Mouse (Mus musculus): ENCODE measurements around the gene Cyth1.

Gene Cyth1

GRCm38 (mm10) chr11:118152964-118153363 is 95.4 kb downstream of the Cyth1 start:
- DNase-seq (ENCODE audit: low spot score), result no peak

DNA sequence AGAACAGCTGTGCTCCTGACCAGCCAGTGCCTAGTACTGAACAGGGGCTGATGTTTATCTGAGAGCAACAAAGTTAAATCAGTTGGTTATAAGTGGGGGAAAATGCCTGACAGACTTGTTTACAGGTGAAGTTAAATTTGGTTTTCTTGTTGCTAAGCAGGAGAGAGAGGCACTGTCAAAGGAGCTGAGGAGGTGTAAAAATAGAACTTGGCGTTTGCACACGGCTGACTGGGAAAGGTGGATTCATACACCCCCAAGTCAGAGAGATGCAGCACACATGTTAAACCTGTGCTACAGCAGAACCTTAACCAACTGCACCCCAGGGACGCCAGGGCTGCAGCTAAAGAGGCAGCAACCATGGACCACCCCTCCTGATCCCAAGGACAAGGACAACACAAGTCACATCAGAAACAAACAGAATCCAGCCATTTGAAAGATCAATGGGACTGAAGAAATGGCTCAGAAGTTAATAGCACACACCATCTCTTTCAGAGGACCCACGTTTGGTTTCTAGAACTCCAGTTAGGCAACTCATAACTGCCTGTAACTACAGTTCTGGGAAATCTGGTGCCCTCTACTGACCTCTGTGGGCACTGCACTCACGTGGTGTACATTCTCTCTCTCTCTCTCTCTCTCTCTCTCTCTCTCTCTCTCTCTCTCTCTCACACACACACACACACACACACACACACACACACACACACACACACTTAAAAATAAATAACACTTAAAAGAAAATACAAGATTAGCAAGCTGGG is 96.8 kb downstream of the Cyth1 start:
- DNase-seq (ENCODE audit: low spot score), result no peak

DNA sequence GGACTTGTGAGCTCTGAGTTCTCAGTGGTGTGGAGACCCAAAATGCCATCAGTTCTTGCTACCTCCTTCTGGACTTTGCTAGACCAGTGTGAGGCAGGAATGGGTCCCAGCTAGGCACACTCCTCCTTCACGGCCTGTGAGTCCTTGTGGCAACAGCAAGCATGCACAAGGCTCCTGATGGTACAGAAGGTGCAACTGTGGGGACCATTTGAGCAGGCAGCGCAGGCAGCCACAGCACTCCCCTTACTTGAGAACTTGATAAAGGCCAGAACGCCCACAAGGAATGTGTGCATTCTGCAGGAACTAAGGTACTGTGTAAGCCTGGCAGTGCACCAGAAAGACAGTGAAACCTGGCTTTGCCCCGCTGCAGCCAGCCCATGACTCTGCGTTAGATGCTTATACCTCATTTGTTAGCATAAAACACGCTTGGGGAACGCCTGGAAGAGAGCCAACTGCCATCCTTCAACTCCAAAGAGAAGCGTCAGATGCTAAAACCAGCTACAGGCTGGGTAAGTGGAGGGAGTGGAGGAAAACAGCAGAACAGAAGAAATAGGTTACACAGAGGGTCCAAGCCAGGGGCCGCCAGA is 98.2 kb downstream of the Cyth1 start:
- no peak for DNase-seq (ENCODE audit: low spot score)

DNA sequence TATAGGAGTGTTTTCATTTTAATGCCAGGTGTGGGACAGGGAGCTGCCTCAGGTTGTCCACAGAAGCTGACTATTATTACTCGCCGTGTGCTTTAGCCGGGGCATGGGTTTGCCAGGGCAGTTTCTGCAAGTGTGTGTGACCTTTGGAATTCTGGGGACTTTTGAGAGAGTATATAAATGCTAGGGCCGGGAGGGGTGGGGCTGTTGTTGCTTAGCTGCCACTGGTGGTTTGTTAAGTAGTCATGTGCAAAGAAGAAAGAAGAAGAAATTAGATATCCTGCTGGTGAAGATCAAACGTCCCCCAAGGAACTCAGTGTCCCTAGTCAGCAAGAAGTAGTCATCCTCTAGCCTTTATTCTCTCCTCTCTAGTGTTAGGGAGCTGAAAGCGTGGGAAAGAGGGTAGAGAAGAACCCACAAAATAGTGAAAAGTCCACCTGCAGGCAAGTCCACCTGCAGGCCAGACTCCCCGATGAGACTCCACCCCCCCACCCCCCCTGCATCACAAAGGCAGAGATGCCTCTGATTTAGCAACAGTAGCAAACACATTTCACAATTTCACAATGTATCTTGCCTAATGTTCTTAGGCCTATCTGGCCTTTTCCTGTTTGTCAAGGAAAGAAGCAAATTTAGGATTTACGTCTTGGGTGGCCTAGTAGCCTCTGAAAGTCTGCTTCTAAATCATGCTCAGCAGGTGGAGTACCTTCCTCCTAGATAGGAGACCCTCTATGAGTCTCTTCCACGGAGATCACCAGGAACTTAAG is 100.3 kb downstream of the Cyth1 start:
- DNase-seq (ENCODE audit: low spot score), result no peak

DNA sequence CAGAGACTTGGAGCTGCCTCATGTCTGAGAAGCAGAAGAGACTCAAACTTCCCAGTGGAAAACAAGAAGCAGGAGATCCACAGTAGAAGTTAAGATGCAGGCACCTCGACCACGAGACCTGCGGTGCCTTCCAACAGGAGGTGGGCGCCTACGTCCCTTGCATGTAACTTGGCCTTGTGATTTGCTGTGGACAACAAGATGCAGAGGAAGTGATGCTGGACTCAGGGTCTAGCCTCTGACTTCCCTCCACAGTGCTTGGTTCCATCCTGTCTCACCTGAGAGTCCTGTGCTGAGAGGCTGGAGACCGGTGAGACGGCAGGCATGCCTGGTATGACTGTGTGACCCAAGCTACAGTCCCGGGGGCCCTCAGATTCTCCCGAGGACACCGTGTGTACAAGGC is 101.9 kb downstream of the Cyth1 start:
- DNase-seq (ENCODE audit: low spot score), result peak; percentile 9

GRCm38 (mm10) chr11:118145771-118146351 is 102.5 kb downstream of the Cyth1 start:
- peak; percentile 64 for DNase-seq (ENCODE audit: low spot score)

- DNase-seq (ENCODE audit: low spot score), result no peak
Observed at GRCm38 (mm10) chr11:118145092-118145491, 103.3 kb downstream of the Cyth1 start.

DNA sequence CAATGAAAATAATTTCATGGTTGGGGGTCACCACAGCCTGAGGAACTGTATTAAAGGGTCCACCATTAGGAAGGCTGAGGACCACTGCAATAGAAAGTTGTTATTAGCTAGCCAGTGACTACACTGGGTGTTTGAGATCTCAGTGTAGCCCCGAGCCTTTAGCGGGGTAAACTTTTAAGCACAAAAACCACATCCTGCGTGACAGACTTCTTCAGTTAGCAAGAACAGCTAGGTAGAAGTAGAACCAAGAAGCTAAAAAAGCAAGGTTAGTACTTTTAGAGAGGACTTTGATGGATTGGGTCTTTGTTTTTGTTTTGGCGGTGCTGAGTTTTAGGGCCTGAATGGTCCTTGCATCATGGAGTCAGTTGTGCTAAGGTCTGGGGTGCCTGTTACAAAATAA is 104.7 kb downstream of the Cyth1 start:
- DNase-seq (ENCODE audit: low spot score), result no peak

DNA sequence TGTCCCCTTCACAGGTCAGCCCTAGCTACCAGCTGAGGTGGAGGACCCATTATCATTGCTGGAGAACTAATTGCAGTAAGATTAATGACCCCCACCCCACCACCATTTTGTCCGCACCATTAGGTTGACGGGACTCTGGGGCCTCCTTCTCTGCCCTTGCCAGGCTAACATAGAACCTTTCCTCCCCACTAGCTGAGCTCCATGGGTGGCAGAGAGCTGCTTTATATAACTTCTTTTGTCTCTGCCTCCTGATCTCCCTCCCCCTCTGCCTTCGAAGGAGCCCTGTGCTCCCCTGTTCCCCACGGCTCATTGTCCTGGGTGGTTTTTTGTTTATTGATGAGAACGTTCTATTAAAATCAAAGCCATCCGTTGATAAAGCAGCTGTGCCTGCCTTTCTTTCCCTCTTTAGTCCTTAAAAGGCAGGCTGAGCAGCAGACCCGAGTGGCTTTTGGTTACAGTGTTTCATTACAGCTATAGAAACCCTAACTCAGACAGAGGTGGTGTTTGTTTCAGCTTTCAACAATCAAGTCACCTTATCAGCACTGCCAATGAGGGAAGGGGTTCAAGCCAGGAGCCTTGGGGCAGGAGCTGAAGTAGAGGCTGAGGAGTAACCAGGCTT is 105.7 kb downstream of the Cyth1 start:
- no peak for DNase-seq (ENCODE audit: low spot score)

GRCm38 (mm10) chr11:118140771-118141565 is 107.4 kb downstream of the Cyth1 start:
- no peak for DNase-seq (ENCODE audit: low spot score)

DNA sequence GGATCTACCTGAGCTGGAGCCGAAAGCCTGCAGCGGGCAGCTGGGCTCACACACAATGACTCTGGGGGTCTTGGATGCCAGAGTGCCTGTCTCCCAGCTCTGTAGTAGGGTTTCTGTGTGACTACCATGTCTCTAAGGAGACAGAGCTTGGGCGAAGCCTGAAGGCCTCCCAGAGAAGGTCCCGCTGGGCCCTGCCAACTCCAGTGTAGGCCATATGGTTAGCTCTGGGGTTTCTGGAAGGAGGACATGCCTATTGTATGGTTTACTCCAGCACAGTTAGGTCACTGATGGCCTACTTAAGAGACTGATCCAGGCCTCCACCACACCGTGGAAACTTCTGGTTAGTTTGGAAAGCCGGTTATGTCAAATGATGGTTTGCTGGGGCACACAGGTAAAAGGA is 110.0 kb downstream of the Cyth1 start:
- no peak for DNase-seq (ENCODE audit: low spot score)

DNA sequence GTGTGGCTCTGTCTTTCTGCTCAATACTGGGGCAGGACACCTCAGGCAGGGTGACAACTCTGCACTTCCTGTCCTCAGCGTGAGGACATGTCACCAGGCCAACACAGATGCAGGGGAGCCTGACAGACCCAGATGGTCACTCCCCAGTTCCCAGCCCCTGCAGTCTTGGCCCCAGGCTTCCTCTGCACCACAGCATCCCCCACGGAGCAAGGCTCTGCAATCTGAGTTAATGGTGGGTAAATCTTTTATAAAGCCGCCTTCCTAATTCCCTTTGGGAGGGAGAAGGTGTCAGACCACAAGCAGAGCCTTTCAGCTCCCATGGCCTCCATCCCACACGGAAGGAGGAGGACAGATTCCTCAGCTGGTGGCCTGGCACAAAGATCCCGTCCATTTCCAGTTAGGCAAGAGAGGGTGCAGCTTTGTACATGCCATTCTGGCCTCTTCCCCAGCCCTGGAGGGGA is 112.2 kb downstream of the Cyth1 start:
- DNase-seq (ENCODE audit: low spot score), result no peak

DNA sequence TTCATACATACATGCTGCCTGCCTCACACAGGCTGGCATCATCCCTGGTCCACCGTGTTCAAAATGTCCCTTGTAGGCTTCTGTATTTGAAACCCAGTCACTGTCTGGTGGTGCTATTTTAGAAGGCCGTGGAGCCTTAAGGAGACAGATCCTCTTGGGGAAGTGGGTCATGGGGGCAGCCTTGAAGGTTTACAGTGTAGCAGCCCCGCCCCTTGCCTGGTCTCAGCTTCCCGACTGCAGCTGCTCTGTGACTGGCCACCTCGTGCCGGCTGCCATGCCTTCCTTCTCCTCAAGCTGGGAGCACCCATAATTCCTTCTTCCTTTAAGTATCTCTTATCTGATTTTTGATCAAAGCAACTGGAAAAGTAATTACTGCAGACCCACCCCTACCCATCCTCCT is 113.1 kb downstream of the Cyth1 start:
- DNase-seq (ENCODE audit: low spot score), result no peak

DNA sequence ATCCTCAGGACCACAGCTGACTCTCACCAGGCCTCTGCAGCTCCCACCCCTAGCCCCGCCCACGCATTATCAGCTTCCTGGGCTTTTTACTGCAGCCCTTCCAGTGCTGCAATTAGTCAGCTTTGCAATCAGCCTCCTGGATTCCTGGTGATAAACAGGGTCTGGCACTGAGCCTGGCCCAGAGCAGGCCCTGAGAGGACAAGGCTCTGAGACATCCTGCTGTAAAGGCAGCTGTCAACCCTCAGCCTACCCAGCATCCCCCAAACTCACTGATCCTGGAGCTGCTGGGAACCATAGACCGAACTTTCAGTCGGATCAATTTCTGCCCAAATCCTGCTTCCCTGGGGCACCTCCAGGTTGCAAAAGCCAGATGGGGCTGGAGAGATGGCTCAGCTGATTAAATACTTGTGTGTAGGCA is 114.6 kb downstream of the Cyth1 start:
- no peak for DNase-seq (ENCODE audit: low spot score)

DNA sequence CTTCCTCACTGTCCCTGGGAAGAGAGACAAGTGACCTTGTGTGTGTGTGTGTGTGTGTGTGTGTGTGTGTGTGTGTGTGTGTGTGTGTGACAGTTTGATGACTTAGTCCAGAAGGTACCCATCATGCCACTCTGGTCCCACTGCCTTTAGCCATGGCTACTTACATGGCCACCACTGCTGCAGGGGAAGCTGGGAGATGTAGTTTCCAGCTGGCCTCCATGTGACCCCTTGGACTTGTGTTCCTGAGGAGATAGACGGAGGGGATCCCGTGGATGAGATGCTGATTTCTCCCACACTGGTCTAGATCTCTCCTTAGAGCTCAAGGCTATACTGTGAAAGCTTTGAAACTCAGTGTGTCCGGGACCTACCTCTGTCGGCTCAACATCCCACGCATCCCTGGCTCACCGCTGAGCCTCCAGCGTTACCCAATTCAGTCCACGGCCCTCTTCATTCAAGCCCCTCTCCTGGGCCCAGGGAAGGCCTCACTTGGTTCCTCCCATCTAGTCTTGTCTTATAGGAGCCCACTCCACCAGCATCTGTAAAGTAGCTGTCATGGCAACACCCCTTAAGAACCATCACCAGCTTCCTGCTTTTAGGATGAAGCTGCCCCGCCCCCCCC is 115.2 kb downstream of the Cyth1 start:
- no peak for DNase-seq (ENCODE audit: low spot score)

- no peak for DNase-seq (ENCODE audit: low spot score)
Observed at GRCm38 (mm10) chr11:118132136-118132535, 116.3 kb downstream of the Cyth1 start.

- no peak for DNase-seq (ENCODE audit: low spot score)
Observed at GRCm38 (mm10) chr11:118130534-118130933, 117.9 kb downstream of the Cyth1 start, which contains the start of gene Dnah17. Gene Dnah17, minus strand, starts transcription at chr11:118130634.

- DNase-seq (ENCODE audit: low spot score), result no peak
Observed at GRCm38 (mm10) chr11:118129812-118130211, 118.6 kb downstream of the Cyth1 start.

GRCm38 (mm10) chr11:118121592-118121991 is 126.8 kb downstream of the Cyth1 start:
- DNase-seq (ENCODE audit: low spot score), result no peak

DNA sequence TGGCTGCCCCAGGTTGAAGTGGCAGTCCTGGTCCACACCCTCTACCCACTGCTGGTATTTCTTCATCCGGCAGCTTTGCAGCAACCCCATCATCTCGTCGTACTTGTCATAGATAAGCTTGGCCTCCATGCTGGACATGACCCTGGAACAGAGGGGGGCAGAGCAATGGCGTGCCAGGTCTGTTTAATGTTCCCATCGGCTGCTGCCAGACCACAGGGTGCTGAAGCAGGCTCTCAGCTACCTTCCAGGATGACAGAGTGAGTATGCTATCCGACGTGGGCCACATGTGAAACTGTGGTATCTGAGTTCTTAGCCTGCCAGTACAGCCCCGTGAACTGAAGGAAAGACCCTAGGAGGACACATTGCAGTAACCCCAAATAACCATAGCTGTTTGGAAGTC is 129.6 kb downstream of the Cyth1 start:
- DNase-seq (ENCODE audit: low spot score), result no peak

DNA sequence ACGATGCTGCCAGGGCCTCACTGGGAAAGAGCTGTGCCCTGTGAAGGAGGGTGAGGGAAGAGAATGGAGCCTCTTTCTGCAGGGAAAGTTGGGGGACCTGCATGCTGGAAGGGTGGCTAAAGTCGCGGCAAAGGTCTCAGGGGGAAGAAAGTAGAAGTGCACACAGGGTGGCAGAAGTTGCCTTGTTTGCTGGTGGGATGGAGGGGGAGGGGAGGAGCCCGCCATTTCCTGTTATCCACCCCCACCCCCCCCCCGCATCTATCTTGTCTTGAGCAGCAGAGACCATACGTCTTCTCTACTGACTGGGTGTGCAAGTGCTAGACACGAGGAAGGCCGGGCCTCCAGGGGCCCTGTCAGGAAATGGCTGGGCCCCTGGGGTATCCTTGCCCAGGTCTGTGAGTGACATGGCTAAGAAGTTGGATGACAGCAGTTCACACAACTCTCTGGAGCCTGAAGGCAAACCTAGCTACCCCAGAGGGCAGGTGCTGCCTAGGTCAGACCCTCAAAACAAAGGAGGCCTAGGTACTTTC is 133.7 kb downstream of the Cyth1 start:
- DNase-seq (ENCODE audit: low spot score), result no peak

Data from spleen, adult 12 weeks (tissue).